Mouse (Mus musculus): ENCODE measurements around the gene Elmod3. TPM values are rescaled to one million over a fixed set of nuclear protein-coding genes. Genes with fewer than 3 reads are reported as not detected.

The Elmod3 gene
- polyA plus RNA-seq (2012; rRNA removed), result 24.0 and 25.0 TPM in 2 replicates

DNA sequence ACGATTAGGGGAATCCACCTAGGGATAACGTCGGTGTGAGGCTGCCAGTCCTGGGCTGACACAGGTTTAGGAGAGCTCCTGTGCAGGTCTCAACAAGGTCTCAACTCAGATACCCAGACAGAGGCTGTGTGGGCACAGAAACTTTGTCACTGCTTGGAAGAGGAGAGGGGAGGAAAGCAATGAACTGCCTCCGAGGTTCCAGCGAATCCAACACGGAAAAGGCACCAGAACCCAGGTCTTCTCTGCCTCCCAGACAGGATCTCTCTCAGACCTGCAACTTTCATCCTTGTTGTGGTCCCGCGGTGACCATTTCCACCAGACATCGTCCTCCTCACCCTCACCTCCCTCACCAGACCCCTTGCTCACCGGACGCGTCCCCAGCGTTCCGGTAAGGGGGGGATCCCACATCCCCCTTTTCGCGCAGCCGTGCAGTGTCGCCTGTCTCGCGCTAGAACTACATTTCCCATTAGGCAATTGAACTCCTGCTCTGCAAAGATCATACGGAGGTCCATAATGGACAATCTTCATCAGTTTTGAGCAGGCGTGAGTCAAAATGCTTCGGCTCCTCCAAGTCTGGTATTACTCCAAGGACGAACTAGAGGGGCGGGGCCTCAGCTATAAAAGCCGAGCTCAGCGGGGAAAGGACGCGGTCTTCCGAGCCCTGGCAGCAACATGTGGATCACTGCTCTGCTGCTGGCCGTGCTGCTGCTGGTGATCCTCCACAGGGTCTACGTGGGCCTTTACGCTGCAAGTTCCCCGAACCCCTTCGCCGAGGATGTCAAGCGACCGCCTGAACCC, at the start of gene Elmod3, which contains the start of gene Retsat:
Elmod3 (minus strand) TSS at position 458 of the 798 bp plus-strand sequence.
Retsat (plus strand) TSS at position 520 of the 798 bp plus-strand sequence.
- peak; percentile 92 to 96 for DNase-seq (ENCODE audit: extremely low spot score in 1 of 2, low spot score in 1 of 2)

DNA sequence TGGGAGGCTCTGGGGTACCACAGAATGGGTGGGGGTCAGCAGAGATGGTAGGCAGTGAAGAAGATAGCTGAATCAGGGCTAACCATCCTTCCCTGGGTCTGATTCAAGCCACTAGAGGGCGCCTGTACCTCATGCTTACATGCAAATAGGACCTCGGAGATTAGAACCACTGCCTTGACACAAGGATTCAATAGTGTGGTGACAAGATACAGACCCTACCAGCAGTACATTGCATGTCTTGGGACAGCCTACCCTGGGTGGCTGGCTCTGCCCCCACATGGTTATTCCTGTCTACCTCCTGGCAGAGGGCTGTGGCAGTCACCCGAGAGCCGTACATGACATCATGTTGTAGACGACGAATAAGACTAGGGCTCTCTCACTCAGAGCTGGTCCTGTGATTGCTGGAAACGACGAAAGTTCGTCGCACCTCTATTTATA, 49.2 kb upstream of the Elmod3 start:
- peak; percentile 66 to 91 for DNase-seq (ENCODE audit: extremely low spot score in 1 of 2, low spot score in 1 of 2)

DNA sequence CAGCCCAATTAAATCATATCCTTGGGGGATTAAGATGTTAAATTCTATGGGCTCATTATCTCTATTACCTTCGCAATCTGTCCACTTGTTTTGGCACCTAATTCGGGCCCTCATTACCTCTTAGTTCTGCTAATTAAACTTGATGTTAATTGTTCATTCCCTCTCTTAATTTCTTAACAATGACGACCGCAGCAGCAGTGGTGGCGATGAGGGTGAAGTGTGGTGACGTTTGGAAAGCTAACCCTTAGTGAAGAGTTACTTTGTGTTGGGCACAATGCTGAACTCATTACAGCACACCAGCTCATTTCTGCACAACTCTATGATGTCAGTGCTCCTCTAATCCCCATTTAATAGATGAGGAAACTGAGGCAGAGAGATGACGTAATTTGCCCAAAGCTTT, 47.2 kb upstream of the Elmod3 start:
- no peak for DNase-seq (ENCODE audit: extremely low spot score in 1 of 2, low spot score in 1 of 2)

DNA sequence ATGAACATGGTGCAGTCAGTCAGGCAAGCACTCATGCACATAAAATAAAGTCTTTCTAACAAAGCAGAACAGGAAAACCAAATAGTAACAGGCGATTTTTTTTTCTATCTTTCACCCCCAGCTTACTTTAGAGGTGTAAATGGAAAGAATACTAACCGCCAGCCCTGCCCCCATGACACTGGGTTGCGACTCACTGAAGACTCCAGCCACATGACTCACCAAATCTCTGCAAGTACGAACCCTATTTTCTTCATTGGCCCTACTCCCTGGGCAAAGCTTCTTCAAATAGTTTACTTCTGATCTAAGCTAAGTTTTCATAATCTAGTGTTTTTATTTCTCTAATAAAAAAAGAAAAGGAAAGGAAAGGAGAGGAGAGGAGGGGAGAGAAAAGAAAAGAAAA, 46.4 kb upstream of the Elmod3 start:
- no peak for DNase-seq (ENCODE audit: extremely low spot score in 1 of 2, low spot score in 1 of 2)

DNA sequence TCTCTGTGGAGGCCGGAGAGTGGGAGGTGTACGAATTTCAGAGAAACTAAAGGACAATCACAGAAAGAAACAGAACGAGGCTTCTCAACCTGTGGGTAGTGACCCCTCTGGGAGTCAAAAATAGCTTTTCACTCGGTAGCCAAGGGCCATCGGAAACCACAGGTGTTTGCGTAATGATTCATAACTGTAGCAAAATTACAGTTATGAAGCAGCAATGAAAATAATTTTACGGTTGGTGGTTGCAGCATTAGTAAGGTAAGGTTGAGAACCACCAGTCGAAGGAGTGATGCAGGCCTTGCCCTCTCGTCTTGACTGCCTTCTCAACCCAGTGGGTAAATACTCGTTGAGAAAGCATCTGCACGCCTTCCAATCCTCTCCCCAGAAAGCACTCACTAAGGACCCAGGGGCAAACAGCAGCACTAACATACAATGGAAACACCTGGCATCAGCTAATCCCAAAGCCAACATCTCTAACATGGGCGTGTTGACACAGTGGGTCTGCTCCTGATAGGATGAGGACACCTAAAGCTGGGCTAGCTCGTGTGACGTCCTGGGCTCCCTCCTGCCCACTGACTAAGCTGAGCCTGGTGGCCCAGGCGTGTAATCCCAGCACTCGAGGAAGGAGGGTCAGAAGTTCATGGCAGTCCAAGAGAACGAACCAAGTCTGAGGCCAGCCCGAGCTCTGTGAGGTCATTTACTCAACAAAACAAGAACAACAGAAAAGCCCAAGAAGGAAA, 43.2 kb upstream of the Elmod3 start:
- no peak for DNase-seq (ENCODE audit: extremely low spot score in 1 of 2, low spot score in 1 of 2)

DNA sequence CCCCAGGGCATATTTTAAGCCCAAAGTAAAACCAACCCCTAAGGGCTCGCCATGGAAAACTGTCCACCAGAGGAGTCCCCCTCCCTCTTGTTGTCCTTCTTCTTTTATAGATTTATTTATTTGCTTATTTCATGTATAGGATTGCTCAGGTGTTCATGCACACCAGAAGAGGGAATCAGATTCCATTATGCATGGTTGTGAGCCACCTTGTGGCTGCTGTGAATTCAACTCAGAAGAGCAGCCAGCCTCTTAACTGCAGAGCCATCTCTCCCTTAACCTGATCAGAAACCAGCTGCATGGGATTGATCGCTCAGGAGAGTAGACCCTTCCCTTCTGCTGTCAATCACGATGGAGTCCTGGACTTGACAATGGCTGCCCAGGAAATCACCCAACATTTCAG, 38.7 kb upstream of the Elmod3 start:
- DNase-seq (ENCODE audit: extremely low spot score in 1 of 2, low spot score in 1 of 2), result no peak

DNA sequence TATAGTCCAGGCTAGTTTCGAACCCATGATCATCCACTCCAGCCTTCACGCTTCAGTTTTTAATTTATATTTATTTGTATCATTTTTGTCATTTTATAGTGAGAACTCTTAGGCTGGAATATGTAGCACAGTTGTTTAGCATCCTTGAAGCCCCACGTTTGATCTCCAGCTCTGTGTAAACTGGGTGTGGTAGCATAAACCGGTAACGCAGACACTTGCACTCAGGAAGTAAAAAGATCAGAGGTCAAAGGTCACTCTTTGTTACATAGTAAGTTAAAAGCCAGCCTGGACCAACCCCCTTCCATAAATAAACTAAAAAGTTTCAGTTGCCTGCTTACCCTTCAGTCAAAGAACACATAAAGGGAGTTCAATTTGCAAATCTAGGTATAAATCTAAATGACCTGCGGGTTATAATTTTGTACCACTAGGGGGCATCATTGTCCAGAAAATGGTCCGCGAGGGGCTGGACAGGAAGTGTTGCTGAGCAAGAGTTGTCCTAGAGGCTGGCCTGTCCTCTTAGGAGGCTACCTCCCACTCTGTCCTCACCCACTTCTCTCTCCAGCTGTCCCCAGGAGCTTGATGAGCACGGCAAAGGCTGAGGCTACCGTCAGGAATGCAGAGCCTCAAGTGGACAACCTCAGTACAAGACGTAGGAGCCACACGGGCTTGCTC, 37.7 kb upstream of the Elmod3 start:
- DNase-seq (ENCODE audit: extremely low spot score in 1 of 2, low spot score in 1 of 2), result peak; percentile 49 to 83

DNA sequence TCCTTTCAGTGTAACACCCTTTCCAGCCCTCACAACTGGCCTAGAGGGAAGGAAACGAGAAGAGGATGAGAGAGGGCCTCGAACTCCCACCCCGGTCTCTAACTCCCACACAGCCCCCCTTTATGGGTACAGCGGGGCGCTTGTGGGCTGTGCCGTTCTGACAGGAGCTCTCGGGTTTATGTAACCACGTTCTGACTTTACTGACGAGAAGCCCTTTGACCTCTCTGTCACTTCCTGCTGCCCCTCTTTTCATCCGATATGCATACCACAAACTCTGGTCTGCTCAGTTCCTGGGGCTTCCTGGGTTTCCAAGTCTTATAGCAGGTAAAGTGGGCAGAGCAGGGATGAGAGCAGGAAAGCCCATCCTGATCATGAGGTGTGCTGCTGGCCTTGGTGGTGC, 36.1 kb upstream of the Elmod3 start:
- no peak for DNase-seq (ENCODE audit: extremely low spot score in 1 of 2, low spot score in 1 of 2)

DNA sequence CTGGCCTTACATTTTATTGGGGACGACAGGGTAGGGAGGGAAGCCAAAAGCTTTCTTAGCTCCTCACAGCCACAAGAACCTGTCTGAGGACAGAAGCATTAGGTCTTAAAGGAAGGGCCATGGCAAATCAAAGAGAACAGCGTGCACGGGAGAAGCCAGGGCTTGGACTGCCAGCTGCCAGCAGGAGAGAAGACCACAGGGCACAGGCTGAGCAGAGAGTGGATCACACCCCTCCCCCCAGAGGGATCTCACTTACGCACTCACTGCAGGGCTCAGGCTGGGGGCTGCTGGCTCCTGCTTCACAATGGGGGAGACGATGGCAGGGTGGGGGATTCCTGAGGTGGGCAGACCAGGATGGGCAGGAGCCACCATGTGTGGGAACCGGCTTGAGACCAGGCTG, 33.5 kb upstream of the Elmod3 start:
- DNase-seq (ENCODE audit: extremely low spot score in 1 of 2, low spot score in 1 of 2), result no peak

DNA sequence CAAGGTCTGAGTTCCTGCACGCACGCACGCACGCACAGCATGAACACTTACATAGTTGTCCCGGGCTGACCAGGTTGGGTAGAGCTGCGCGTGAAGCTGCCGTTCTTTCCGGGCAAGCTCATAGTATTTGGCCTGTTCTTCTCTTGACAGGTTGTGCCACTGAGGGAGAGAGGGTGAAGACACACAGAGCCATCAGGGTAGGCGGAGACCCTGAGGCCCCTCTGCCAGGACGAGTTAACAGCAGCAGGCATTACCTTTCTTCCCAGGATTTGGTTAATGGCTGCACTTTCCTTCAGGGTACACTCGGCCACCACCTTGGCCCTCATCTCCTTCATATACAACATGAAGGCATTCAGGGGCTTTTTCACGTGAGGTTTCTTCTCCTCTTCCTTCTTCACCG, 32.7 kb upstream of the Elmod3 start:
- DNase-seq (ENCODE audit: extremely low spot score in 1 of 2, low spot score in 1 of 2), result no peak

DNA sequence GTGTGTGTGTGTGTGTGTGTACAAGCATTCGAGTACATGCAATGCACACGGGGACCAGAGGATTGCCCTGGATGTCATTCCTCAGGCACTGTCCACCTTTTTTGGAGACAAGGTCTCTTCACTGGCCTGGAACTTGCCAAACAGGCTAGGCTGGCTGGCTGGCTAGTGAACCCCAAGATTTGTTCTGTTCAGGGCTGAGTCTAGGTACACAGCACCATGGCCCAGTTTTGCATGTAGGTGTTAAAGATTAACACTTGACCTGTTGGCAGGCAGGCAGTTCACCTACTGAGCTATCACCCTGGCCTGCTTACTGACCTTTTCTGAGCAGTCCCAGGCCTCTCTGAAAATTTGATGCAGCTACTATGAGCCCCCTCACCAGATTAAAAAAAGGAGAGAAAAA, 32.2 kb upstream of the Elmod3 start:
- DNase-seq (ENCODE audit: extremely low spot score in 1 of 2, low spot score in 1 of 2), result no peak

DNA sequence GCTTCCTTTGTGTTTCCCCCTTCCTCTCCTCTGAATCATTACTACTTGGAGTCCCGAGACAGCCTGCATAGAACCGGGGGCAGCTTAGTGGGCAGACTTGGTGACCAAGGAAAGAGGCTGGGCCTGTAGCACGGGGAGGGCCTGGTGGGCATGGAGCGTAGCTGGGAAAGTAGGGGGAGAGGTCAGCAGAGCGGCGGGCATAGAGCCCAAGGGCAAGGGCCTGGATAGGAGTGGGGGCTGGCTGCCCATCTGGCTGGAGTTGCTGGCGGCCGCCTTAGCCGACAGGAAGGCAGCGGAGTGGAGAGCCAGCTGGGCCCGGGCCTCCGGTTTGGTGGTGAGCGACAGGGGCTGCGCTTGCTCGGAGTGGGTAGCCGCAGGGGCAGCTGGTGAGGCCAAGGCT, 29.1 kb upstream of the Elmod3 start:
- no peak for DNase-seq (ENCODE audit: extremely low spot score in 1 of 2, low spot score in 1 of 2)

DNA sequence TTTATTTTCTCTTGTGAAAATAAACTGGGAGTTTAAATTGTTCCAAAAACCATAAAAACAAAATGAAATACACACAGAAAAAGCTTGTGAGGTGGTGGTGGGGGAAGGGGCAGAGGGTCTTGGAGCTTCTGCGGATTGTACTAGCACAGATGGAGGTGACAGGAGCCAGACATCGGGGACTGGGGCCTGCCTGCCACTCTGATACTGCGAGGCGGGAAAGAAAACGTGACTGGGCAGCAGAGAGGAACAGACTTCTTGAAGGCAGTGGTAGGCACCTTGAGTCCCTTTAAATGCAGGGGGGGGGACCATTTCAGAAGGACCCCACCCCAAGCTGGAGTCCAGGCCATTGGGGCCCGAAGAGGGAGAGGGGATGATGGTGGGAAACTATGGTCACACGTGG, 28.2 kb upstream of the Elmod3 start:
- no peak for DNase-seq (ENCODE audit: extremely low spot score in 1 of 2, low spot score in 1 of 2)

DNA sequence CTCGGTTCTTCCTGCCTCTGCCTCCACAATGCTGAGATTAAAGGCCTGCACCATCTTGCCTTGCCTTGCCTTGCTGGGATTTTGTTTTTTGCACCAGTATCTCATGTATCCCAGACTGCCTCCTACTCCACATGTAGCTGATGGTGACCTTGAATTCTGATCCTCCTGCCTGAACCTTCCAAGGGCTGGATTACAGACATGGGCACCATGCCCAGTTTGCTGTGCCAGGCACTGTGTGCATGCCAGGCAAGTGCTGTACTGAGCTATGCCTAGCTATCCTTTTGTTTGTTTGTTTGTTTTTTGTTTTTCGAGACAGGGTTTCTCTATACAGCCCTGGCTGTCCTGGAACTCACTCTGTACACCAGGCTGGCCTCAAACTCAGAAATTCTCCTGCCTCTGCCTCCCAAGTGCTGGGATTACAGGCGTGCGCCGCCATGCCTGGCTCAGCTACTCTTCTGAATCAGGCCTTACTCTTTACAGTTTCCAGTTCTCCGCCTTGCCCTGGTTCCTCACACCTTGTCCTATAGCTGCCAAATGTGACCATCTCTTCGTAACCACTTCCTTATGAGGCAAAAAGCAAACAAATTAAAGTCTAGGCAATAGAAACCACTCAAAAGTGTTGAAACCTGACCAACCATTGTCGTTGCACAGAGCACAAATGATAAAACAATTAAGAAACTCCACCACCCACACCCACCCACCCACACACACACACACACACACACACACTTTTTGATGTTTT, 25.6 kb upstream of the Elmod3 start:
- DNase-seq (ENCODE audit: extremely low spot score in 1 of 2, low spot score in 1 of 2), result no peak

DNA sequence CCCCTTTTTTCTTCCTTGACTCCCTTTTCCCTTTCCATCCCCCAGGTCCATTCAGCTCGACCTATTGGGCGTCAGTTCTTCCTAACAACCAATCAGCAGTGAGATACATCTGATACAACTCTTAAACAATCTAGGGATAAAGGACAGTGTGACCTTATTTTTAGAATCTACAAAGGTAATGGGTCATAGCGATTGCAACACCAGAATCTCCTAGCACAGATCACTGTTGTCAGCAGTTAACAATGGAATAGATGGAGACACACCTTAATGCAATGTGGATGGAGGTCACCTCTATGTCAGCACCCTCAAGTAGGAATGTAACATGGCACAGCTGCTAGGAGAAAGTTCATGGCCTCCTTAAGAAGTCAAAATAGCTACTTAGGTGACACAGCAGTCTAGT, 24.7 kb upstream of the Elmod3 start:
- no peak for DNase-seq (ENCODE audit: extremely low spot score in 1 of 2, low spot score in 1 of 2)

DNA sequence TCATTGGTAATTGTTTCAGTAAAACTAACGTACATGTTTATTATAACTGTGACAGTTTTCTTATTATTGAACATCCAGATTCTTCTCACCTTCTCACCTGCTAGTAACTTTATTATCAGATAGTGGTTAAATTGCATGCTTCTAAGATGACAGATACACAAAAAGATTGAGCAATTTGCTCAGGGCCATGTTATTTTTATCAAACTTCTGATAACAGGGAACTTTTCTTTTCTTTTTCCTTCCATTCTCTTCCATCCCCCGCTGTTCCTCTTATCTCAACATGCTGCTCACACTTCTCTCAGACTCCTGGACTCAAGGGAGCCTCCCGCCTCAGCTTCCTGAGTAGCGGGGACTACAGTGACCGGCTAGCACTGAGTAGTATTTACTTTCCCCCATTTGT, 22.7 kb upstream of the Elmod3 start:
- no peak for DNase-seq (ENCODE audit: extremely low spot score in 1 of 2, low spot score in 1 of 2)

DNA sequence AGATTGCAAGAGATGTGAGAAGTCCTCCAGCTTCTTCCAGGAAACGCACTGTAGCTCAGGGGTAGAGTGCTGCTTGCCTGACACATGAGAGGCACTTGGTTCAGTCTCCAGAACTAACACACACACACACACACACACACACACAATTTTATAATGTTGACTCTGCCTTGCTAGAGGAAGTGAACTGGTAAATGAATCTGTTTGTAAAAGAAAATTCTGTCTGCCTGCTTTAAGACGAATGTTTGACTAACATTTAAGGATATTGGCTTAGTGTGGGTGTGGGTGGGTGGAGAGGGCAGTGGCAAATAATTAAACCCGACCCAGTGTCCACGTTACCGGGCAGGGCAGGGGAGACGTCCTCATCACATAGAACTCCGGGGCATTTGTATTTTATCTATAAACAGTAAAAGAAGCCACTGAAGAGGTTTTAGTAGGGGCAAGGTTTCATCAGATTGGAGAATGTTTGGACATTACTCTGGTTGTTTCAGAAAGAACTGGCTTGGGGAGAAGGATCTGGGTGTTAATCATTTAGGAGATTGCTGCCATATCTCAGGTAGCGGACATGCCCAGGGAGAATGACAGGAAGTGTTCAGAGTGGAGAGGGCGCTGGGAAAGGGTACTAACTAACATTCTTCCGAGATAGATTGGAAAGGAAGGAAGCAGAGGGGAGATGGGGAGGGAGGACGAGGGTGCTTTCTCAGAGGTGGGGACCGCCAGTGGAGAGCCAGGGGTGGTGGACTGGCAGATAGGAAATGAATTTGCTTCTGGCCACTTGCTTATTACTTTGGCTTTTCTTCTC, 21.7 kb upstream of the Elmod3 start:
- DNase-seq (ENCODE audit: extremely low spot score in 1 of 2, low spot score in 1 of 2), result no peak

DNA sequence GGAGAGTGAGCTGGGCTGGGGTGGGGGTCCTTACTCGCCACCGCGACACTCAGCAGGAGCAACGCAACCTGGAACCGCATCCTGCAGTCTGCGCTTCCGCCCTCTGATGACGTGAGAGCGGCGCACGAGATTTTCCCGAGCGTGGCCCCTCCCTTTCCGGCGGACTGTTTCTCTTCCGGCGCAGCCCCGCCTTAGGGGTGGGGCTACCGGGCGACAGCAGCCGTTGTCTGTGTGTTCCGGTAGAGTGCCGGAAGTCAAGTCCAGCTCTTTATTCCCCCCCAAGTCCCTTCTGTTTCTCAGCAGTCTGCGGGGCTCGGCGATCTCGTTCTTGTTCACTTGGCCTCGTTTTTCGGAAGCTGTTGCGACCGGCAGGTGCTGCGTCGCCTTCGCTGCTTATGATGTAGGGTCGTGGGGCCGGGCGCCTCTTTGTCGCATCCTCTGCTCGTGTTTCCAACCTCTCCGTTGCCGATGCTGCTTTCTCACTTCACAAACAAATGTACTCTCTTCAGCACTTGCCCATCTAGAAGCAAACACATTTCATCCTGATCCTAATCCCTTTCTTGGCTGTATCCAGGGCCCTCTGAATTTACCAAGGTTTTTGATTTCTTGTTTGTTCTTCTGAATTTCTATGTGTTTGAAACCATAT, 18.6 kb upstream of the Elmod3 start, which contains the start of gene Tgoln1:
Tgoln1 (minus strand) TSS at position 358 of the 646 bp plus-strand sequence.
- peak; percentile 83 to 95 for DNase-seq (ENCODE audit: extremely low spot score in 1 of 2, low spot score in 1 of 2)
